Mouse (Mus musculus): ENCODE data around the gene Suco.

Suco gene

DNA sequence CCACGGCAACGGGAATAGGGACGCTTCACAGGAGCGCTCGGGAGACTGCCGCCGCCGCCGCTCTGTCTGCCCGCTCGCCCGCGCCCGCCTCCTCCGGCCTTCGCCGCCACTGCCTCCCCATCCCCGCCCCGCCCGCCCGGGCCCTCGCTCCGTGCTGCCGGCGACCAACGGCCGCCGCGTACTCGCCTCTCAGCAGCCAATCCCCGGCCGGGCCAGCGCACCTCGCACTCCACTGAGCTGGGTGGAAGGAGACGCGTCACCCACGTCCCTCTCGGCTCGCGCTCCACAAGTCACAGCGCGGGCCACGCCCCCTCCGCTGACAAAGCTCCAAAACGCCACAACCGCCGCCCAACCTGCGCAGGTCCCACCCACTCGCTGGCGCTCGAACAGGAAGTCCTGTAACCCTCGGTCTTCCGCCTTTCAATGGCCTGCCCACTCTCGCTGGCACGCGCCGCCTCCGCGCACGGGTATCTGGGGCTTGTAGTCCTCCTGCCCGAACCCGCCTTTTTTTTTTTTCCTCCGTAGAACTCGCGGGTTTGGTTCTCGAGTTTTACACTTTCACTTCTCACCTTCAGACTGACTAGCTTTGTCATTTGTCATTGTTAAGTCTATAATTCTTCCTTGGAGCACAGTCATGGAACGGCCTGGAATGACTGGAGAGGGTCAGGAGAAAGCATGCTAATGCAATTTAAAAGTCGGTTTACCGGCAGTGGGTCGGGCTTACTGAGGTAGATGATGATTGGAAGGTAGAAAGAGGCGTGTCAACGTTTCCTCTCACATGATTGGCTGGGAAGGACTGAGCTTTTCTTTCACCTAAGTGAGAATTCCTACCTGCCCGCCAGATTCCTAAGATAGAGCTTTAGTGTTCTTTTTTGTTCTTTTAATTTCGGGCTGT, at the start of gene Suco:
TSS of gene Suco (minus strand) at position 130 of the 895 bp plus-strand sequence.
- DNase-seq (ENCODE audit: low read depth): peak; percentile 98

DNA sequence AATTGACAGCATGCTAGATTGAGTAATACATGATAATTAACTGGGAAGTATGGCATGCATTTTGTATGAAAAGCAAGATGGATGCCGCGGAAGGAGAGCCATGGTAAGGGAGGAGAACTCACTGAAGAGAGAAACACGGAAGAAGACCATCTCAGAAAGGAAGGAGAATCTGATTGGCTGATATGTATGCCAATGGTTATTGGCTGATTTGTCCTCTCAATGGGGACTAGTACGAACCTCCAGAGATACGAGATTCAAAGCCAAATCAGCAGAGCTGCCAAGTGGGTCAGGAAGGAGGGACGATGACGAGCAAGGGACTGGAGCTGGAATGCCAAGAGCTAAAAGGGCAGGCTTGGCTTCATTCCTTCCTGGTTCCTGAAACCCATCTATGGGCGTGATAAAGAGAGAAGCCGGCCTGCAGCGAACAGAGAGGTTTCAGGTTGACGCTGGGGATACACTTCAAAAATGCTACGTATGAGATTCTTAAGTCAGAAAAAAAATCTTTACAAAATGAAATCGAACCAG, 48.9 kb upstream of the Suco start:
- DNase-seq (ENCODE audit: low read depth): no peak

DNA sequence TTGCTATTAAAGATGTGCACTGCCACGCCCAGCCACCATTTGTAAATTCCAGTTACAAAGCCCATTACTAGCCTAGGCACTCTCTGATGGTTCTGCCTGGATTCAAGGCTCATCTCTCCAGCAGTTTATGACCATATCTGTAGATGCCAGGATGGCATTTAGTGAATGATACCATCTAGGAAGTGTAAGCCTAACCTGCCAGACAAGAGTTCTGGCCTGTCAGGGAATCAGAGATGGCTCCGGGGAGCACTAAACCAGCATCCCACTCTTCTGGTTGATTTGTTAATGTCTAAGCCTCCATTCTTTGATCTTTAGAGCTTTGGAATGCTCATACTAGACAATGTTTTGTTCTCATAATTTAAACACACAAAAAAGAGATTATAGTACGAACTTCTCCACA, 47.8 kb upstream of the Suco start:
- no peak for DNase-seq (ENCODE audit: low read depth)

DNA sequence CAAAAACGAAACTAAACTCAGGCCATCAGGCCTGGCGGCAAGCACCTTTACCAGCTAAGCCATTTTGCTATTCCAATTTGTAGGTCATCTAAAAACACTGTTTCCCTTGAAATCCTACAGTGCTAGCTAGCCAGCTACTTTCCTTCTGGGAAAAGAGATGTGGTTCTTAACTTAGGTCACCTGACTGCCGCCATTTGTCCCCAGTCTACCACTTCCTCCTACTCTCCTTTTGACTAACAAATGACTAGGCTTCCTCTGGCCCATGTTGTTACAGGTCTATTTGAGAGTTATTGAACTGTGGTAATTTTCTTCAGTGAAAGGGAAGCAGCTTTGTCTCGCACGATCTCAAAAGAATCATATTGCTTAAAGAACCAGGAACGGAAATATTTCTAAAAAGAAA, 45.4 kb upstream of the Suco start:
- DNase-seq (ENCODE audit: low read depth): no peak

DNA sequence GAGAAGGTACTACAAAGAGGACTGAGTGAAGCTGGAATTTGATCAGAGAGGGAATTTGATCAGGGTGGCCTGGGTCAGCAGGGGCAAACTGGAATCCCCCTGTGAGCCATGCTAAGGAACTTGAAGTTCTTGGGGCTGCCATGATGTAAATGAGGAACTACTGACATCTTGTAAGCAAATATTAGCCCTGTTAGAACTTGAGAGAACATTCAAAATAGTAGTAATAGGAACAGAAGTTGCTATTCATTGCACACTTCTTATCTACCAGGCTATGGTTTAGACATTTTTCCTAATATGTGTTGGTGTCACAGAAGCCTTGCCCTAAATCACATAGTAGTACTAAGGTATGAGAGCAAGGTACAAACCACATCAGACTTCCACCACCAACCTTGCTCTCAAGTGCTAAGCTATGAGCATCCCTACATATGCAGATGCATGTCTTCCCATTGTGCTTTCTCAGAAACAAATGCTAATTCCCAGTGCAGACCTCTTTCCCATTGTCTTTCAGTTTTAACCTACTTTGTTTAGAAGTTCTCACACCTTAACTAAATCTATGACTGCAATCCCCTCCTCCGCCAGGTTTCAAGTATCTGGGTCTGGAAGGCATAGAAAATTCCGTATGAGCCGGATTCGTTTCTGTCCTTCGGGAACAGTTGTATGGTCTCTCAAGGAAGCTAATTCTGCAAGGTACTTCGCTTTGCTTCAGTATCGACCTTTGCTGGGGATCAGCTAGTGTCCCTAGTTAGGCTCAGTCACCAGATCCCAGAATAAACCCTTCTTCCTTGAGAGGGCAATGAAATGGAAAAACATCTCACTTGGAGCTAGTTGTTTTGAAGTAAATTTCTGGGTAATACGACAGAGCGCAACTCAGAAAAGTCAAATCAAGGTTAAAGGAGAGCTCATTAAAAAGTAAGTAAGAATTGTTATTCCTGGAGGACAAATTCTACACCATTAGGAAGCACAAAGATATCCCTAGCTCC, 44.3 kb upstream of the Suco start:
- DNase-seq (ENCODE audit: low read depth): no peak

DNA sequence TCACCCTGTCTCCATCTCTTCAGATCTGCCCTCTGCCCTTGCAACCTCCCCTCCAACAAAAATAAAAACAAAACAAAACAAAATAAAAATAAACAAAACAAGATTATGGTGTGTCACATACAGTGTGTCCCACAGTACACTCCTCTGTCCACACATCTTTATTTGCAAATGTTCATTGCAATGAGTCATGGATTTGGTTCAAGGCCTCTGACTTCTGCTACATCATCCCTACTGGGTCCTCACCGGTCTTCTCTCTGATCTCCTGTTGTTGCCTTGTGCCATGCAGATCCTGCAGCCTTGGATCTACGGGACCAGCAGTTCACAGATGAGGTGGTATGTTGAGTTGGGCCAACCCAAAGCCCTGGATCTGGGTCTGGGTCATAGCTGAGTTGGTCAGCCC, 43.1 kb upstream of the Suco start:
- DNase-seq (ENCODE audit: low read depth): no peak

DNA sequence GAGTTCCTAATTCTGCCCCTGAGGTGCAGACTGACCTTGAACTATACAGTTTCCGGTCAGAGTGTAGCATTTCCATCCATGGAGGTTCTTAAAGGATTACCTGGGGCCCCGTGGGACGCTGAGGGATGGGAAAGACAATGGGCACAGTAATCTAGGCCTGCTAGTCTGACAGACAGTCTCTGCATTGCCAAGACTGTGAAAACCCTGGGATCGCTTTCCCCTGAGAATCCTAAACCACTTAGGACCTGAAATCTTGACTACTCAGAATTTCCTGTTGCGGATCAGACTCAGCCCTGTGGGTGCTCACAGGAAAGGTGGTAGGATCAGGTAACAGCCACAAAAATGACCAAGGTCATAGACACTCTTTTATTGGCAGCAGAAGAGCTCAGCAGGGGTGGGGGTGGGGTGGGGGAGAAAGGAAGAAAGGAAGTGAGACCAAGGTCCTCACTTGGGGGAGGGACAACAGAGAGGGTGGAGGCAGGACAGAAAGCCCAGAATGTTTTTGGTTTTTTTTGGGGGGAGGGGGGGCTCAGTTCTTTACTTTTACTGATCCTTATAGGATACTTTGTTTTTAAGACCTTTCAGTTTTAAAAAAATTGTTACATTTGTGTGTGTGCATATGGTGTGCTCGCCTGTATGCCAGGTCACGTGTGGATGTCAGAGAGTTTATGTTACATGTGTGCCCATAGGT, 42.3 kb upstream of the Suco start:
- no peak for DNase-seq (ENCODE audit: low read depth)

DNA sequence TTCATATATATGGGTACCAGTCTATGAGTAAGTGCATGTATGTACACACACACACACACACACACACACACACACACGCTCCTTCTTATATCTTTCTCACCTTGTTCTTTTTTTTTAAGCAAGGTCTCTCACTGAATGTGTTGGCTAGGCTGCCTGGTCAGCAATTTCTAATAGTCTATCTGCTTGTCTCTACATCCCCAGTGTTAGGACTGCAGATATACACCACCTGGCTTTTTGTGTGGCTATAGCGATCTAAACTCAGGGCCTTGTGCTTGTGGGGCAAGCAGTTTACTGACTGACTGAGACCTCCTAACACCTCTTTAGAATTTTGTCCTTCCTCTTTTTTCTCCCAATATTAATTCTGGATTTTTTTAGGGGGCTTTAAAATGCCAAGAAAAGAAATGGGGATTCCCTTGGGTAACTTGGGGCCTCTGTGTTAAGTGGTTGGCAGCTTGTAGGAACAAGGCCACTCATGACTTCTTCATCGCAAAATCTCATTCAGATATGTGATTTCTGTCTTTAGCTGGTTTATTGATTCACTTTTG, 41.5 kb upstream of the Suco start:
- no peak for DNase-seq (ENCODE audit: low read depth)

DNA sequence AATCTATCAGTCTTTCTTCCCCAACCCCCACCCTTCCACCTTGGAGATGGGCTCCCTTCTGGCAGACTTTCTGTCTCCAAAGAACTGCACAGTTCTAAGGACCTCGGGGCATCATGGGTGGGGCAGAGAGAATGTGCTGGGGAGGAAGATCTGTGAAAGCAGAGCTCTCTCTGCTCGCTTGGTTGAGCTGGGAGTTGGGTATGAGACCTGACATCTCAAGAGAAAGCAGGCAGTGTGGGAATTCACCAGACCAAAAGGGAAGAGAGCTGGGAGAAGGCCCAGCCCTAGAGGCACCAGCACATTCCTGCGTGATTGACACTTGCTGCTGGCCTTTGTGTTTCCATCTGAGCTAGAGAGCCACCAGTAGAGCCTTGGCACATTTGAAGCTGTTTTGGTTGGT, 39.6 kb upstream of the Suco start:
- DNase-seq (ENCODE audit: low read depth): no peak

DNA sequence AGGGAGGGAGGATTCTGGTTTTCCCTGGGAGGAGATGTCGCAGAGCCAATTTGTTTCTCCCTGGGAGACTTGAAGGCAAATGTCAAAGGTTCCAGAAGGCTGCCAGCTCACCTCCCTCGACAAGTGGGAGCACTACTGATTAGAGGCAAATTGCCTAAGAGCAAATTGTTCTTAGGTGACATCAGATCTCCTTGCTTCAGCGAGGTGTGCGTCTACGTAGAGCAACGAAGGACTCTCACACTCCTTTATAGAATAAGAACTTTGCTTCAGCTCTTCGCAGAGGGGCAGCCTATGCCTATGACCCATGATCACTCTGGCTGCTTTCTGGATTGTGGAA, 37.1 kb upstream of the Suco start:
- DNase-seq (ENCODE audit: low read depth): no peak

DNA sequence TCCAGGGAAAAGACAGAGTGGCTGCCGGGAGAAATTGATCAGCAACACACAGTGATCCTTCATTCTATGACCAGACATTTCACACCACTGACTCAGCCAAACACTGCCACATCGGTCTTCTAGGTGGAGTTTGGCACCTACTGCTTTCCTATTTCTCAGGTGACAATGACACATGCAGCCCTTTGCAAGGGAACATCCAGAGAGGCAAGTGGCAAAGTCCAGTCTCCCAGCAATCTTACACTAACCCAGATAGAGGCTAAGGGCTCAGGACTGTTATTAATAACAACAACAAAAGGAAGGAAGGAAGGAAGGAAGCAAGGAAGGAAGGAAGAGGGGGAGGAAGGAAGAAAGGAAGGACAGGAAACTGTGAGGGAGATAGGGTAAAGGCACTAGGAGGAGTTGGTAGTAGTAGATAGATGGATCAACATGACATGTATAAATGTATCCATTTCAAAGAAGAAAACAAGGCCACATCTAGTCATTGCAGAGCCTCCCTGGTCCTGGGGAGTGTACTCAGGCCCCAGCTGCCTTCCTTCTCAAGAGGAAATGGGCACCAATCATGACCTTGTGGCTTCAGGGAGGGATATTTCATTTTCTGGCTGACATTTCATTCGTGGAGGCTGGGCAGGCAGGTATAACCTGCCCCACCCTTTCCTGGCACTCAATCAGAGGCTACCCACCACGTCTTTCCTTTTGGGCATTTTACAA, 36.6 kb upstream of the Suco start:
- DNase-seq (ENCODE audit: low read depth): no peak

DNA sequence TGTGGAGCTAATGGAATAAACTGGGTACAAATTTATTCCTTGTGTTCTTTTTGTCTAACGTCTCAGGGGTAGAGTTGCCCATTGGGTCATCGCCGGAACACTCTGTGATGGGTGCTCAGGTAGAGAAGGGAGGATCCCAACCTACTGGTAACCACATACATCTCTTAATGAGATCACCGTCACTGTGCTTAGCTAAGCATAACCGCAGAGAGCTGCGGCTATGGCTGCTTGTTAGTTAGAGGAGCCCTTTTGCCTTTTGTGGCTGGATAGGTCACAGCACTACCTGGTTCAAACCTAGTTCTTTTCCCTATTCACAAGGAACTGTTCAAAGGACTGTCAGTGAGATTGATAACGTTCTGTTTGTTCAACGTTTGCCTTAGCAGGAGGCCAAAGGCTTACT, 32.6 kb upstream of the Suco start:
- no peak for DNase-seq (ENCODE audit: low read depth)

DNA sequence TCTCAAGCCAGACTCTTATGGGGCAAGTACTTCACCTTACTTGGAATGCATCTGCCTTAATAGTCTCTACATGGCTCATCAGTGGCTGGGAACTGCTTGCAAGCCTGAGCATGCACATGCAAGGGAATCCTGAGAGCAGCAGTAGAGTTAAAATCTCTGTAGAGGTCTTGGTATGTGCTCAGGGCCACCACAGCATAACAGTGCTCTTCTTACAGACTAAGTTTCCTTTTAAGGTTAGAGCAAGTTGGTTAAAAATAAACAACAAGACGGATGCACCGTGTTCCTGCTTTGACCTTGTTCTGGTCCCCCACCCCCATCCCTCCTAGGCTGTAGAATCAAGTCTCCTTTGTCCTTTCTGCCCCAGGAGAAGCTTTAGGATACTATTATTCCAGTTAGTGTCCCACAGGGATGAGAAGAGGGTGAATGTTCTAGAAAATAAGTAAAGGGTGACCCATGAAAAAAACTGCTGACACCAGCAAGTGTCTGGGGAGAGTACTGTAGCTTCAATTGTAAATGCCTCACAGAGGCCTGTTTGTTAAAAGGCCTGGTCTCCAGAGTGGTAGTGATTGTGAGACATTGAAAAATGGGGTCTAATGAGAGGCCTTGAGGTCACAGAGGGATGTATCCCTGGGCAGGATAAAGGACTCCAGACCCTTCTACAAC, 31.4 kb upstream of the Suco start:
- DNase-seq (ENCODE audit: low read depth): no peak

DNA sequence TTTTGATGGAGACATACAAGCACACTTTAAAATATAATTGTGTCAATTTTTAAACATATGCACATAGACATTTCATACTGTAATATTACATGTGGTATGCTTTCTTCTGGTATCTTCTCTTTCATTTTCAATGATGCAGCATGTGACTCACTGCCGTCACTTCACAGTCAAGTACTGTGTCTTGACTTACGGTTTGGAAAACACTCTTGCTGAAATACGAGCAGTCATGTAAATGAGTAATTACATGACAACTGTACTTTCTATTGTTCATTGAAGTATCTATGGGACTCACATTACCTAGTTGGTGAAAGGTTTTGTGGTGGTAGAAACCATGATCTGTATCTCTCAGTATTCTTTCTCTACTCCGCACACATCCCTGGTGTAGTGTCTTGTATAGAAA, 30.6 kb upstream of the Suco start:
- DNase-seq (ENCODE audit: low read depth): no peak

DNA sequence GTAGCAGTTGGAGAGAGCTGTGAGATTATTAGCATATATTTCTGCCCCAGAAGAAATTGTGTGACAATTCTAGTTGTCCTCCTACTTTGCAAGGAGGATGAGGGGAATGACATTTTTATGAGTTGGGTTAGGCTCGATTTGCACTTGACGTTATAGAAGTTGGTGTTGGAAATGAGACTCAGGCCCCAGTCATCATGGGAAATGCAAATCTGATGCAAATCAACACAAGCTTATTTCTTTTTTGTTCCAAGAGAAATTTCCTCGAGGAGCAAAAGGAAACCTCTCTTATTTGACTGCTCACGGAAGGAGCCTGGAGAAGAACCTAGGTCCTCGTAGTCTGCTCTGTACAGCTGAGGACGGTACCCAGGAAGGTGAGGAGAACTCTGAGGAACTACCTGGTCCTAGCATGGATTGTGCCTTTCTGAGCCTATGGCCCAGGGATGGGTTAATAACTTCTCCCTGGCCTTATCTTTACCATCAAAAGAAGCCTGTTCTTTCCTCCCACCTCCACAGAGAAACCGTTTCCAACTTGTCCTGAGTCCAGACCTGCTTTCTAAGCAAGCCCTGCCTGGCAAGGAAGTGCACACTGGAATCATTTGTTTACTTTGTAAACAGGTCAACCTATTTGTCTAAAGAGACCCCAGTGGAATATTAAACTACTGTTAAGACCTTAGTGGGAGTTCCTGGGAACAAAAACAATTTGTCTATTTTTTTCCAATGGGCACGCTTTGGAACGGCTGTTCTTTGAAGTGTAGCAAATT, 26.4 kb upstream of the Suco start:
- DNase-seq (ENCODE audit: low read depth): no peak

DNA sequence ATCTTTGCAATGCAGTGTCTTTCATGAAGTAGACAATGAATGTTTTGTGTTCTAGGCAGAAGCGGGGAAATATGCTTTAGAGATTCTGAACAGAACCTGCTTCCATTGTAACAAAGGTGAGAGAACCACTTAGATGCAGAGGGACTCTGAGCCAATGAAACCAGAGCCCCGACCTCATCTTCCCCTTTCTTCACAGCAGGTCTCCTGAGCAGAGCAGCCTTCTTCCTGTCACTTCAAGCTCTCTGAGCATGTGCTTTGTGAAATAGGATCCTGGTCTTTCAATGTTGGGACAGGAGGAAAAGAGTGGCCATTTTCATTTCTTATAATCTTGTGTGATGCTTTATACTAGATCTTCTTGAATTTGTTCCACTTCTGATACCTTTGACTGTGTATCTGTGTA, 23.6 kb upstream of the Suco start:
- no peak for DNase-seq (ENCODE audit: low read depth)

DNA sequence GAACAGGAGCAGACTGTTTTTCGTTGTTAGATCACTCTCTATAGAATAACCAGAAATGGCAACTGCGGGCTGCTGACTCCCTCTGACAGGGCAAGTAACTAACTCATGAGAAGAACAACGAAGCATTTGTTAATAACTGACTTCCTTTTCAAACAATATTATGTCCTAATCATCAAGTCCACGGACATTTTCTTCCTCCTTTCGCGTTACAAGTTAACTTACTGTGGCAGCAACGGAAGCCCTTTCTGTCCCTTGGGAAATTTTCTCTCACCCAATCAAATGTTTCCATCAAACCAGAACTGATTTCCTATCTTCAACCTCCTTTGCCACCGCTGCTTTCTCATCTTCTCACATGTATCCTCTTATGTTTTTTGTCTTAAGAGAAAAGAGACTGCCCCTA, 20.8 kb upstream of the Suco start:
- no peak for DNase-seq (ENCODE audit: low read depth)

DNA sequence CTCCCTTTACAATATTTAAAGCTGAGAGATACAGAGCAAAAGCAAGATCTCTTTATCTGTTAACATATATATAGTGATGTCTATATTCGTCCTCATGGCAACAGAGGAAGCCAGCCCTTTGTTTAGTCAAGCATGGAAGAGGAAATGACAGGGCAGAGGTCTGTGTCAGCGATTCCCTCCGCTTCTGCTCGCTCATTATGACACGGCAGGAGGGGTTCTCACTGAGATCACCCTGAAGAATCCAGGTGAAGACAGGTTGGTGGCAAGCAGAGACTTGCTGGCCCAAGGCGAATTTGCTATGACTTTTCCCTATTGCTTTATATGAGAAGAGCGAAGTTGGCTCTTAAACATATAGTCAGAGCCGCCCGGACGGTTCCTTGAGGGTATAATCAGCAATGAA, 19.6 kb upstream of the Suco start:
- DNase-seq (ENCODE audit: low read depth): no peak

DNA sequence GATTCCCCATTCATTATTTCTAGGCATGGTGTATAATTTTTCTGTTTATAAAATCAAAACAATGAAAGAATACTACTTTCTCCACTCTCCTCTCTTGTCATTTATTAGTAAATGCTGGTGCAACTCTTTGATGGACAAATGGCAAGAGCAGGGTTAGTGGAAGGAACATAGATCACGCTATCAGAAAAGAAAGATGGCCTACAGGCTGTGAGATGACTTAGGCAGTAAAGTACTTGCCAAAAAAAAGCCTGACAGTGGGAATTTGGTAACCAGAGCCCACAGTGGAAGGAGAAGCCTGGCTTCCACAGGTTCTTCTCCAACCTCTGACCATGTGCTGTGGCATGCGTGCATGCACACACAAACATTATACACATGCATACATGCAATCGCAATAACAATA, 18.5 kb upstream of the Suco start:
- DNase-seq (ENCODE audit: low read depth): no peak

DNA sequence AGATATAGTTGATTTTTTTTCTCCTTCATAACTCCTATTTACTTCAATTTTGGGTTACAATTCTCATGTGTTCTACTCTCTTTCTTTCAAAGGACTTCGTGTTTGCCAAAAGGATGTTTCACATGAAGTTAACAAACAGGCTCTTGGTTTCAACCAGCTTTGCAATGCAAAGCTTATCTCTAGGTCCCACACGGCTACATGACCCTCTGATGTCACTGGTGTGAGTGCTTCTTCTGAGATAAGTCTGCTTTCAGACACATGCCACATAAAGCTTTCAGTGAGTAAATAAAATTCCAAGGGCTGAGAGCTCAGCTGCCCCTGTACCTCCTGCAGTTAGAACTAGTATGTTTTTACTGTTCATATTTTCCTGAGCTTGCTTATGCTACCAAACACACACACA, 18.1 kb upstream of the Suco start:
- DNase-seq (ENCODE audit: low read depth): peak; percentile 86
